Mouse (Mus musculus): Measurements from ENCODE around the gene Ostm1. TPM values are rescaled to one million over a fixed set of nuclear protein-coding genes. Genes with fewer than 3 reads are reported as not detected.

Ostm1 gene
- polyA plus RNA-seq, 1 experiment = 41.7 TPM

DNA sequence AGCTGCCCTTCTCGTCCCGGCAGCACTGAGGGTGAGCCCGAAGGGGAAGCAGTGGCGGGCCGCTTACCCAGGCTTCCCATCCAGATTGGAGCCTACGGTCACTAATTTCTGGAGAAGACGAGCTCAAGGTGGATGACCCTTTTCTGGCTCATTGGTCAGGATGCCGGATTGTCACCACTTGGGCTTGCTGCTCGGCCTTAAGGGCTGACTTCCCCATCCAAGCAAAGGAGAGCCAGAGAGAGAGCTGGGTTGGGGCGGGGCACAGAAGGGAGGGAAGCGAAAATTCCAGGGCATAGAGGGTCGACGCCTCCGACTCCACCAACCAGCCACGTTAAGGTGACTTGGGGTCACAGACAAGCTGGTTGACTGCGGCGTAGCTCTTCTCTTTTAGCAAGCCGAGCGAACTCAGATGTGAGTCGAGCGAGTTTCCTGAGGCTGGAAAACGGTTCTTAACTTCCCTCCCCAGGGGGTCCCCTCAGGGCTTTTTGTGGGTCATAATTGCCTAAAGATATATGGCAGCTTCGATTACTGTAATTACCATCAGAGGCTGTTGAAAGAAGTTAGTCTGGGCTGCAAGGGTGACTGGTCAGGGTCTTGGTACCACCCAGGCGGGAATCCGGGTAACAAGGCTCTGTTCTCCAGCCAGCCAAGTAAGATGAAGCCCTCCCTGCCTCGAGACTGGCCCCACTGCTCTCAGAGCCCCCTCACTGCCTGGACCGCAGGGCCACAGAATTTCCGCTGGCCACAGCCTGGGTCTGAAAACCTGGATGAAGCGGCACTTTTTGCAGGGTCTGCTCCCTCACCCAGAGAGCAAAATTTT is 3.3 kb upstream of the Ostm1 start:
- 4% methylated on average over 29 of the region's 29 CpGs for WGBS
- H3K27me3 ChIP-seq (ENCODE audit: control insufficient read depth, insufficient read depth, low read length) = peaks cover 26% of the 10 kb centered on the region
- H3K4me3 ChIP-seq (replicated peaks; ENCODE audit: insufficient read depth, low read depth, low read length) = no peak overlapping the region
- DNase-seq = no peak
- no peaks in the 10 kb centered on the region; the same call in 1 of the 2 replicates for H3K4me1 ChIP-seq (ENCODE audit: control insufficient read depth, insufficient read depth, low read length)
- TF ChIP-seq POLR2A (IDR thresholded peaks at IDR 0.05; ENCODE audit: borderline replicate concordance, insufficient read depth, low read length) = no peak
- TF ChIP-seq CTCF (IDR thresholded peaks at IDR 0.05; ENCODE audit: borderline replicate concordance, insufficient read depth, low read depth, low read length) = no peak
- H3K27ac ChIP-seq (ENCODE audit: insufficient read depth, low read length) = no peak overlapping the region

GRCm38 (mm10) chr10:42580951-42581277 is 2.7 kb upstream of the Ostm1 start:
- Histone ChIP-seq H3K4me1 (ENCODE audit: control insufficient read depth, insufficient read depth, low read length) (no peaks in the 10 kb centered on the region; the same call in 1 of the 2 replicates), H3K27ac (ENCODE audit: insufficient read depth, low read length) (no peak overlapping the region), H3K27me3 (ENCODE audit: control insufficient read depth, insufficient read depth, low read length) (peaks cover 27% of the 10 kb centered on the region), H3K4me3 (replicated peaks; ENCODE audit: insufficient read depth, low read depth, low read length) (no peak overlapping the region)
- no peak for DNase-seq
- 10% methylated on average over 7 of the region's 7 CpGs for WGBS
- TF ChIP-seq CTCF (IDR thresholded peaks at IDR 0.05; ENCODE audit: borderline replicate concordance, insufficient read depth, low read depth, low read length) (no peak), POLR2A (IDR thresholded peaks at IDR 0.05; ENCODE audit: borderline replicate concordance, insufficient read depth, low read length) (no peak)

DNA sequence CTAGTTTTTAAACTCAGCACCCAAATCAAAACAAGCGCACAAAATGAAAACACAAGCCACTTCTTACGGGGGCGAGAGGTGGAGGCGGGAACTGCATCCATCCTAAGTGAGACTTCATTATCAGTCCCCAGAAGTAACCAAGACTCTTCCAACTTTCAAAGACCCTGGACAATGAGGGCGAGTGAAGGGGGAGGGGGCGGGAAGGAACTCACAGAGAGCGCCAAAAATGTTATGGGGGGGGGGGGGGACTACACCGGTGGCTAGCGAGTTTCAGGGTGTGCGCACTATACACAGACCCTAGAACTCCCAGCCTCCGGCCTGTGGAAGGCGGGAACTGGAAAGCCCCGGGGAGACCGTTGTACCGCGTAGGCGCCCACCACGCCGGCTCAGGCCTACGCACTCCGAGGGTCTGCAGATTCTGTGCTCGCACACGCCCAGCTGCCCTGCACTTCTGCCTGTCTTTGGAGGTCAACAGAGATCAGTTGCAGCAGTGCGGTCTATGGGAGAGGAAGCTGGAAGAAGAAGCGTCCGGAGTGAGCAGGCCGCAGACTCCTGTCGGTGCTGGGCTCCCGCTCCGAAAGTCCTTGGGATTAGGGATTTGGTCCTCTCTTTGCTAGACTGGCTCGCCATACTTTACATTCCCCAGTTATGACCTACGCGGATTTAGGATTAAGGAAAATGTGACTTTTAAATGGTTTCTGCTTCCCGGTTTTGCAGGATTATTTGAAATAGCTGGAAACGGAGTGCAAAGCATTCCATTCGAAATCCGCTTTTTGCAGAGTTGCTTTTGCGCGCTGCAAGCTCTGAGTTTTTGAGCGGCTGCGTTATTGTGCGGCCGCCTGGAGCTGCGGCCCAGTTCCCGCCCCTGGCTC is 1.7 kb upstream of the Ostm1 start:
- no peak for DNase-seq
- TF ChIP-seq POLR2A (IDR thresholded peaks at IDR 0.05; ENCODE audit: borderline replicate concordance, insufficient read depth, low read length) (no peak), CTCF (IDR thresholded peaks at IDR 0.05; ENCODE audit: borderline replicate concordance, insufficient read depth, low read depth, low read length) (no peak)
- 3% methylated on average over 45 of the region's 45 CpGs for WGBS
- no peak overlapping the region for H3K4me3 ChIP-seq (replicated peaks; ENCODE audit: insufficient read depth, low read depth, low read length)
- peaks cover 28% of the 10 kb centered on the region for H3K27me3 ChIP-seq (ENCODE audit: control insufficient read depth, insufficient read depth, low read length)
- H3K27ac ChIP-seq (ENCODE audit: insufficient read depth, low read length) = no peak overlapping the region
- H3K4me1 ChIP-seq (ENCODE audit: control insufficient read depth, insufficient read depth, low read length) = no peaks in the 10 kb centered on the region; the same call in 1 of the 2 replicates

DNA sequence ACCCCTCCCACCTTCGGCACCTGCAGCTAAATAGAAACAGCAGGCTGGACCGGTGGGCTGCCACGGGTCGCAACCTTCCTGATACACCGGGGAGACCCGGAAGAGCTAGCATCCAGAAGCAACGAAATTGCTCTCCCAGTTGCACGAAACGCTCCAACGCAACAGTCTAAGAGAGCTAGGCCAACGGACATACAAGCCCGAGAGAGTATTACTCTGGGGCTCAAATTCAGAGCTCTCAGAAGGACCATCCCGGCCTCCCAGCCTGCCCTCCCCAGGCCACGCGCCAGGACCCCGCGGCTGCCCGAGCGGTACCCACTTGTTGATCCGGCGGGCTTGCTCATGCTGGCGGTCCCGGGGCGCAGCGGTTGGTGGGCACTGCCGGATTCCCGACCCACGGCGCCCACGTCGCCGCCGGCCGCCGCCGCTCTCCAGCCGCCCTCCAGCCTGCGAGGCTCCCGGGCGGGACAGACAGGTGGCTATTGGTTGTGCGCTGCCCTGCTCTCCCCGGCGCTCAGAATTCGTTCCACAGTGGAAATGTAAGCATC is 984 bp upstream of the Ostm1 start:
- Histone ChIP-seq H3K4me3 (replicated peaks; ENCODE audit: insufficient read depth, low read depth, low read length) (no peak overlapping the region), H3K27ac (ENCODE audit: insufficient read depth, low read length) (no peak overlapping the region), H3K4me1 (ENCODE audit: control insufficient read depth, insufficient read depth, low read length) (no peaks in the 10 kb centered on the region; the same call in 1 of the 2 replicates), H3K27me3 (ENCODE audit: control insufficient read depth, insufficient read depth, low read length) (peaks cover 28% of the 10 kb centered on the region)
- TF ChIP-seq CTCF (IDR thresholded peaks at IDR 0.05; ENCODE audit: borderline replicate concordance, insufficient read depth, low read depth, low read length) (no peak), POLR2A (IDR thresholded peaks at IDR 0.05; ENCODE audit: borderline replicate concordance, insufficient read depth, low read length) (no peak)
- WGBS = 2% methylated on average over 44 of the region's 44 CpGs
- peak in 1 of 2 experiments; percentile 50 for DNase-seq

DNA sequence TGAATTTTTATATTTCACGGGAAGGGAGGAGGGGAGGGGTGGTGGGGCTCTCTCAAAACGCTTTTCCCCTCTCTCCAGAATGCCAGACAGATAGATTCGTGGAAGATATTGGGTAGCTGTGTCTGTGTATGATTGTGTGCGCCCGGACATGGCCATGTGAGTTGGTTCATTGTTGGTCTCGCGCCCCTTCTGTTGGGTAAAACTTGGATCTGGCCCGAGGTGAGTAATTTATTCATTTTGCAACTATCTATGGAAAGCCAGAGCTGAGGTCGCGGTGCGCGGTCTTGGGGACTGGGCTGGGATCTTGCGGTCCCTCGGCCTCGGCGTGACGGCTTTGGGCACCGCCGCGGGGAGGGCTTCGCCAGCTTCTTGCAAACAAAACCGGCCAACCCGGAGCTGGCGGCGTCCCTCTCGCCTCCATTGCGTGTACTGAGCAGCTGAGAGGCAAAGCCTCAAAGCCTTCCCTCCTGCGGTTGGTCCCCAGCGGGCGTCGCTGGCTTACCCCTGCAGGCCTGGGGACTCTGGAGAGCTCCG is 347 bp downstream of the Ostm1 start:
- no peak for TF ChIP-seq CTCF (IDR thresholded peaks at IDR 0.05; ENCODE audit: borderline replicate concordance, insufficient read depth, low read depth, low read length)
- no peak for TF ChIP-seq POLR2A (IDR thresholded peaks at IDR 0.05; ENCODE audit: borderline replicate concordance, insufficient read depth, low read length)
- no peak overlapping the region for H3K4me3 ChIP-seq (replicated peaks; ENCODE audit: insufficient read depth, low read depth, low read length)
- peaks cover 30% of the 10 kb centered on the region for H3K27me3 ChIP-seq (ENCODE audit: control insufficient read depth, insufficient read depth, low read length)
- peak in 1 of 2 experiments; percentile 27 for DNase-seq
- 2% methylated on average over 32 of the region's 32 CpGs for WGBS
- no peak overlapping the region for H3K27ac ChIP-seq (ENCODE audit: insufficient read depth, low read length)
- no peaks in the 10 kb centered on the region; the same call in 1 of the 2 replicates for H3K4me1 ChIP-seq (ENCODE audit: control insufficient read depth, insufficient read depth, low read length)

DNA sequence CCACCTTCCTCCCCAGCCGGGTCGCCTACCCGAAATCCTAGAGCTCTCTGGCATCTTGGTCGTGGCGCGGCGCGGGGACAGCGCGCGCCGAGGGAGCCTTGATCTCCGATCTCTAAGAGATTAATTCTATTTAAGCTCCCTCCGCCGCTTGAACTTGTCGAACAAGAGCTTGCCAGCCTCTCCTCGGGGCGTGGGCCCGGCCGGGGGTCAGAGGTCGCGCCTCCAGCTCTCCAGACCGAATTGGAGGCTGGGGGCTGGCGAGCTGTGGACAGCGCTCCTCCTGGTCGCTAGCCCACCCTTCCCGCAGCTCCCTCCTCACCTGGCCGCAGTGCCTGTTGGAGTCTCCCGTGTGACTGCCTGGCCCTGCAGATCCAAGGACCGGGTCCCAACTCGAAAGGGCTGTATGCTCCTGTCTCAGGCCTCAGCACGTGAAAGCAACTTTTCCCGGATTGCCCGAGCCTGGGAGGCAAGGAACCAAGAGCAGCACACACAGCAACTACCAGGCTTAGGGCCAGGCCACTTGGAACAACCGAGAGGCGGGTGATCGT is 888 bp downstream of the Ostm1 start:
- no peak for TF ChIP-seq CTCF (IDR thresholded peaks at IDR 0.05; ENCODE audit: borderline replicate concordance, insufficient read depth, low read depth, low read length)
- TF ChIP-seq POLR2A (IDR thresholded peaks at IDR 0.05; ENCODE audit: borderline replicate concordance, insufficient read depth, low read length) = no peak
- Histone ChIP-seq H3K27ac (ENCODE audit: insufficient read depth, low read length) (no peak overlapping the region), H3K4me1 (ENCODE audit: control insufficient read depth, insufficient read depth, low read length) (no peaks in the 10 kb centered on the region; the same call in 1 of the 2 replicates), H3K27me3 (ENCODE audit: control insufficient read depth, insufficient read depth, low read length) (peaks cover 28% of the 10 kb centered on the region), H3K4me3 (replicated peaks; ENCODE audit: insufficient read depth, low read depth, low read length) (no peak overlapping the region)
- WGBS = 2% methylated on average over 37 of the region's 37 CpGs
- DNase-seq = no peak

GRCm38 (mm10) chr10:42585156-42585555 is 1.5 kb downstream of the Ostm1 start:
- Histone ChIP-seq H3K27me3 (ENCODE audit: control insufficient read depth, insufficient read depth, low read length) (peaks cover 24% of the 10 kb centered on the region), H3K4me1 (ENCODE audit: control insufficient read depth, insufficient read depth, low read length) (no peaks in the 10 kb centered on the region; the same call in 1 of the 2 replicates), H3K4me3 (replicated peaks; ENCODE audit: insufficient read depth, low read depth, low read length) (no peak overlapping the region), H3K27ac (ENCODE audit: insufficient read depth, low read length) (no peak overlapping the region)
- under 1% methylated on average over 8 of the region's 8 CpGs for WGBS
- no peak for DNase-seq
- no peak for TF ChIP-seq POLR2A (IDR thresholded peaks at IDR 0.05; ENCODE audit: borderline replicate concordance, insufficient read depth, low read length)

Measured in cerebellum, adult 2 months (tissue).